Mouse (Mus musculus) layer of hippocampus, postnatal 14 days (tissue): Measurements from ENCODE around the gene Avl9. TPM values are rescaled to one million over a fixed set of nuclear protein-coding genes. Genes with fewer than 3 reads are reported as not detected.

Experiments used
- DNase-seq, 2 experiments: peaks; one replicate each; pipeline ENCODE4 v3.0.0; 2021 to 2022; ENCODE audit warnings: low spot score in 2 of 2, mixed read lengths in 1 of 2
- total RNA-seq, 2 experiments: library from RNA; stranded (reverse); gene quantifications; 2 replicates each; pipeline ENCODE4 v1.2.3; 2021

Gene Avl9
- total RNA-seq, 2 experiments from 2014 or later = 32.9 to 34.3 TPM

- DNase-seq = no peak
Measured at GRCm38 (mm10) chr6:56789336-56789735, 74.6 kb downstream of the Avl9 start.

- no peak for DNase-seq
Measured at GRCm38 (mm10) chr6:56794834-56795233, 80.1 kb downstream of the Avl9 start.

GRCm38 (mm10) chr6:56796232-56796631 lies 81.5 kb downstream of the Avl9 start:
- no peak for DNase-seq

- peak in 1 of 2 experiments; percentile 16 for DNase-seq
Measured at GRCm38 (mm10) chr6:56796668-56797141, 82.0 kb downstream of the Avl9 start.

- peak; percentile 94 to 95 for DNase-seq
Measured at GRCm38 (mm10) chr6:56797311-56798151, 82.8 kb downstream of the Avl9 start, which contains the start of gene Kbtbd2. TSS of gene Kbtbd2 (minus strand) at chr6:56797813.

GRCm38 (mm10) chr6:56798152-56798465 lies 83.4 kb downstream of the Avl9 start:
- DNase-seq = no peak

GRCm38 (mm10) chr6:56805026-56805425 lies 90.3 kb downstream of the Avl9 start:
- no peak for DNase-seq

- no peak for DNase-seq
Measured at GRCm38 (mm10) chr6:56806195-56806594, 91.5 kb downstream of the Avl9 start.

GRCm38 (mm10) chr6:56808656-56809055 lies 94.0 kb downstream of the Avl9 start:
- peak; percentile 29 to 81 for DNase-seq

Other genes with a start within 250 kb of the Avl9 start
- 1 to 10 TPM; 2.8 to 3.1 TPM for gene Pde1c, start 145.8 kb upstream of the Avl9 start, total RNA-seq
- 10 to 100 TPM; 22.3 to 22.8 TPM for gene Lsm5, start 10.2 kb upstream of the Avl9 start, total RNA-seq
- gene Kbtbd2, start 82.9 kb downstream of the Avl9 start, total RNA-seq = 10 to 100 TPM; 44.4 TPM
- gene Fkbp9, start 117.2 kb downstream of the Avl9 start, total RNA-seq = 10 to 100 TPM; 34.7 to 38.7 TPM
- 10 to 100 TPM; 43.0 to 43.5 TPM for gene Nt5c3, start 209.0 kb downstream of the Avl9 start, total RNA-seq
- under 1 TPM; 0.21 to 0.31 TPM for gene Vmn1r4, start 209.1 kb downstream of the Avl9 start, total RNA-seq